Mouse (Mus musculus) liver, embryonic 11.5 days (tissue): ENCODE measurements around the gene Gm20683. TPM values are rescaled to one million over a fixed set of nuclear protein-coding genes. Genes with fewer than 3 reads are reported as not detected.

Experiments
- ATAC-seq: fragments of 200-750 bp; cut with Nextera tagmentation; replicated peaks from 2 replicates; pipeline ENCODE4 v1.8.0; 2017; ENCODE audit warnings: moderate number of reproducible peaks, mild to moderate bottlenecking, moderate TSS enrichment, moderate library complexity; ENCODE audit not compliant: low FRiP score
- DNase-seq: peaks from one replicate; pipeline ENCODE4 v3.0.0-alpha.2; 2017; ENCODE audit warnings: low spot score
- H3K27ac ChIP-seq: fragments of 300-500 bp; sonication (generic); 2 replicates; pipeline ENCODE4 v1.5.1; 2014; ENCODE audit warnings: mild to moderate bottlenecking, low read depth, low read length, control low read depth
- H3K27me3 ChIP-seq: fragments of 300-500 bp; sonication (generic); replicated peaks from 2 replicates; pipeline ENCODE4 v1.6.1; 2014; ENCODE audit warnings: low read length, mixed read lengths; ENCODE audit not compliant: control insufficient read depth, insufficient read depth
- H3K36me3 ChIP-seq: fragments of 300-500 bp; sonication (generic); 2 replicates; pipeline ENCODE4 v1.6.1; 2014; ENCODE audit warnings: mild to moderate bottlenecking, low read length, moderate library complexity, mixed read lengths; ENCODE audit not compliant: control insufficient read depth, insufficient read depth
- H3K4me1 ChIP-seq: fragments of 300-500 bp; sonication (generic); replicated peaks from 2 replicates; pipeline ENCODE4 v1.6.1; 2014; ENCODE audit warnings: low read length, mixed read lengths; ENCODE audit not compliant: control insufficient read depth, insufficient read depth
- H3K4me2 ChIP-seq: fragments of 300-500 bp; sonication (generic); 2 replicates; pipeline ENCODE4 v1.6.1; 2014; ENCODE audit warnings: mild to moderate bottlenecking, control low read depth, moderate library complexity
- H3K4me3 ChIP-seq: fragments of 300-500 bp; sonication (generic); 2 replicates; pipeline ENCODE4 v1.5.1; 2014; ENCODE audit warnings: low read depth, low read length, control low read depth
- H3K9ac ChIP-seq: fragments of 300-500 bp; sonication (generic); 2 replicates; pipeline ENCODE4 v1.6.1; 2014; ENCODE audit warnings: low read depth, low read length, control low read depth
- H3K9me3 ChIP-seq: fragments of 300-500 bp; sonication (generic); 2 replicates; pipeline ENCODE4 v1.6.1; 2016; ENCODE audit warnings: low read length, inconsistent platforms, mixed read lengths; ENCODE audit not compliant: control insufficient read depth
- whole genome bisulfite sequencing: fragments of 180-500 bp; shearing (Covaris S2); extraction: QIAGEN DNeasy Blood & Tissue Kit; methylation state at CpG from one replicate; pipeline ENCODE4 v1.1.7; 2014; 5-methylcytosine and 5-hydroxymethylcytosine counted together
- polyA plus RNA-seq: library from polyadenylated mRNA; unstranded; fragments of >200 nt; fragmentation: Nextera tagmentation; extraction: Ambion mirVana; gene quantifications from 2 replicates; pipeline ENCODE4 v1.2.1, GENCODE M21; 2014

Gm20683 gene
- polyA plus RNA-seq, 1 experiment from 2014 or later: 0.78 TPM

DNA sequence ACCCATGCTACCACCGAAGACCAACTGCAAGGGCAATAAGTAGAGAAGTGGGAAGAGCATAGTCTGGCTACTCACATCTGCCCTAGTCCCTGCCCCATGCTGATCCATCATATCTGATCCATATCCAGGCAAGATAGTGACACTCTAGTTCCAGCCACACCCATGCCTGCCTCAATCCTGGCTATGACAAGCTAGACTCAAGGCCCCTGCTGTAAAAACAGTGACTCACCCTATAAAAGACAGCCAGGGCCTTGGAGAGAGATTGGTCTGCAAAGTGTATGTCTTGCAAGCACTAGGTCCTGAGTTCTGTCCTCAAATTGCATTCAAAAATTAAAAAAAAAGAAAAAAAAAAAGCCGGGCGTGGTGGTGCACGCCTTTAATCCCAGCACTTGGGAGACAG, 35.1 kb downstream of the Gm20683 start:
- peaks cover 4% of the 10 kb centered on the region; the same call in 1 of the 2 replicates for H3K4me1 ChIP-seq
- no peaks in the 10 kb centered on the region for H3K9me3 ChIP-seq
- H3K4me3 ChIP-seq: no peak overlapping the region
- DNase-seq (no peak), ATAC-seq (no peak)
- no peak overlapping the region for H3K27ac ChIP-seq
- 73% methylated on average over 4 of the region's 4 CpGs for WGBS
- H3K9ac ChIP-seq: no peak overlapping the region
- no peaks in the 10 kb centered on the region for H3K36me3 ChIP-seq
- peaks cover 47% of the 10 kb centered on the region for H3K27me3 ChIP-seq
- no peak overlapping the region for H3K4me2 ChIP-seq

DNA sequence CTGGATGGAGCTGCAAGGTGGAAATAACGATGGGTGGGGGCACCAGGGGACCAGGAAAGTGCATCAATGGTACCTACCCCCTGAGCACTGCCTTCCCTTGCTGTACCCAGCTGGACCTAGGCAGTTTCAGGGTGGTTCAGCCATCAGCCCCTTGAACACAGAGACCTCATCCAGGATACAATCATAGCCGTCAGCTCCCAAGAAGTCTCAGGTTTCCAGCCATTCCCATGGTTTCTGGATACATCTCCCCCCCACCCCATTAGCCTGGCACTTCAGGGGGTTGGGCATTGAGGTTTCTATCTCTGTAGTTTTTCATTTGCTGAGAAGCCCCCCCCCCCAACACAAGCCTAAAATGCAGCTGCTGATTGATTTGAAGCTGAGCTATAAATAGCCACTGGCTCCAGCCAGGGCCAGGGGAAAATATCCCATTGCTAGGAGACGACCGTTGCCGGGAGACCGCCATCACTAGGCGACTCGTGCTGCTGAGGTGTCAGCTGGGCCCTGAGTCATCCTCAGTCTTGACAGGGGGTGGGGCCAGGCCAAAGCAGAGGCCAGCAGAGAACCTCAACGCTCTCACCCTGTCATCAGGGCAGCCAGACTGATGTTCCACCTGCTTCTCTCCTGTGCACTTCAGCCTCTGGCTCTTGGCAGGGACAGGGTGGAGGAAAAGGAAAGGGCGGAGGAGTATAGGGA, 38.6 kb downstream of the Gm20683 start:
- Histone ChIP-seq H3K9me3 (no peaks in the 10 kb centered on the region), H3K4me2 (no peak overlapping the region), H3K27me3 (peaks cover 12% of the 10 kb centered on the region), H3K9ac (no peak overlapping the region), H3K27ac (no peak overlapping the region), H3K4me1 (no peaks in the 10 kb centered on the region), H3K4me3 (no peak overlapping the region), H3K36me3 (no peaks in the 10 kb centered on the region)
- ATAC-seq: no peak
- 11% methylated on average over 10 of the region's 10 CpGs for WGBS
- DNase-seq: no peak

DNA sequence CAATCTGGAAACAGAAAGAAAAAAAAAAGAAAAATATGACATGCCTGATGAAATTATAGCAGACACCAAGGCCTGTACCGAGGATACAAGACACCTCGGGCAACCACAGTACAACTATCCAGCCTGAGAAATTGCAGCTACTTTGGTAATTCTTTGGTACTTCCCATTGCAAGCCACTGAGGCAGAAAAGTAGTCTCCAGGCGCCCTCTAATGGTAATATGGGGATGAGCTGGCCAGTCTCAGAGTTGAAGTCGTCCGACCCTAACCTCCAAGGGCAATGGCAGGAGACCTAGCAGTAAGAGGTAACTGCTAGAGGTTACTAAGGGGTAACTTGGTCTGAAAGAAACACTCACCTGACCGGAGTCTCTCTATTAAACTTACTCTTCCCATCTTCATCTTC, 40.5 kb downstream of the Gm20683 start:
- ATAC-seq (peak; percentile 38), DNase-seq (no peak)
- peaks cover 7% of the 10 kb centered on the region for H3K27me3 ChIP-seq
- H3K4me3 ChIP-seq: no peak overlapping the region
- H3K4me2 ChIP-seq: no peak overlapping the region
- H3K4me1 ChIP-seq: peaks cover 8% of the 10 kb centered on the region; the same call in 1 of the 2 replicates
- H3K9me3 ChIP-seq: no peaks in the 10 kb centered on the region
- WGBS: 5% methylated on average over 6 of the region's 6 CpGs
- H3K9ac ChIP-seq: no peak overlapping the region
- no peak overlapping the region for H3K27ac ChIP-seq
- no peaks in the 10 kb centered on the region for H3K36me3 ChIP-seq

DNA sequence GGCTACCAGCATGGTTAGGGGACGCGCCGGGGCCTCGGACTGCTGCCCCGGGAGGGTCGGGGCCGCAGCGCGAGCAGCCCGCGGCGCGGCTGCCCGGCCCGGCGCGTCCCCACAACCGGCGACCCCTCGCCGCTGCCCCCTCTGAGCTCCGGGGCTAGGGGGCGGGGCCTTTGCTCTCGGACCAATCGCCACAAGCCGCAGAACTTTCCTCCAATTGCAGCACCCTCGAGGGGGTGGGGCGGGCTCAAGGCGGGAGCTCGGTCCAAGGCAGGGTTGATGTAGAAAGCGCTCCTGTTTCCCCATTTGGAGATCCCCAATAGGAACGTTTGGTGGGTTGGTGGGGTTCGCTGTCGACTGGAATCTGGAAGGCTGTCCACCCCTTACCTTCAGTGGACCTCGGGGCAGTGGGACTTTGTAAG, 44.6 kb downstream of the Gm20683 start, which contains the start of gene Metrn:
Gene Metrn (minus strand): TSS at position 186 of the 419 bp plus-strand sequence.
- no peaks in the 10 kb centered on the region; the same call in 1 of the 2 replicates for H3K27me3 ChIP-seq
- H3K27ac ChIP-seq: no peak within 1 kb of the TSS
- peak within 1 kb of the TSS; percentile 98 for H3K4me2 ChIP-seq
- DNase-seq (peak; percentile 91), ATAC-seq (peak; percentile 82)
- peak within 1 kb of the TSS; percentile 71 for H3K9ac ChIP-seq
- WGBS: under 1% methylated on average over 35 of the region's 35 CpGs
- no peaks in the 10 kb centered on the region for H3K9me3 ChIP-seq
- H3K4me3 ChIP-seq: peak within 1 kb of the TSS; percentile 73
- no peaks in the 10 kb centered on the region for H3K36me3 ChIP-seq
- H3K4me1 ChIP-seq: peaks cover 23% of the 10 kb centered on the region

DNA sequence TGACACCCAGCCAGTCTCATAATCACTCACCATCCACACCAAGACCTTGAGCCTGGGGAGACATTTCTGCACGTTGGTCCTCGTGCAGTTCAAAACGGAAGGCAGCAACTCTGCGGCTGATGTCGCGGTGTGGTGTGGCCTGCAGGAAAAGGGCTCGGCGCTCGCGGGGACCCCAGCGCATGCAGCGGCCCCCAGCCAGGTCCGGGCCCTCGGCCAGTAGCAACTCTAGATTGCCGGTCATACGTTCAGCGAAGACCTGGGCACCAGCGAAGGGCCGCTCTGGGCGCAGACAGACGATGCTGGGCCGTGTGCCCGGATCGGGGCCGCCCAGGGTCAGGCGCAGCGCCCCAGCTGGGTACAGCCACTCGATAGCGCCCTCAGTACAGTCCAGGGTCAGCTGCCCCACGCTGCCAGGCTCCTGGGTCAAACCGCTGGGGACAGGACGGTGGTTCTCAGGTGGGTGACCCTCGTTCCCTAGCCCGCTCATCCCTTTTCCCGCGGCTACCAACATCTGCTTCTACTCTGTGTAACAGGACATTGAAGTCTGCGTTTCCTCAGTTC, 45.3 kb downstream of the Gm20683 start:
- no peak overlapping the region for H3K27ac ChIP-seq
- H3K27me3 ChIP-seq: no peaks in the 10 kb centered on the region; the same call in 1 of the 2 replicates
- peak; percentile 46 for DNase-seq
- peak overlapping the region; percentile 73 for H3K4me3 ChIP-seq
- H3K36me3 ChIP-seq: no peaks in the 10 kb centered on the region
- peak overlapping the region; percentile 98 for H3K4me2 ChIP-seq
- 2% methylated on average over 37 of the region's 37 CpGs for WGBS
- H3K9ac ChIP-seq: peak overlapping the region; percentile 71
- H3K9me3 ChIP-seq: no peaks in the 10 kb centered on the region
- 0 out of 2 replicates have a peak, but pooled peaks have one; percentile 1 for ATAC-seq
- peaks cover 26% of the 10 kb centered on the region for H3K4me1 ChIP-seq

DNA sequence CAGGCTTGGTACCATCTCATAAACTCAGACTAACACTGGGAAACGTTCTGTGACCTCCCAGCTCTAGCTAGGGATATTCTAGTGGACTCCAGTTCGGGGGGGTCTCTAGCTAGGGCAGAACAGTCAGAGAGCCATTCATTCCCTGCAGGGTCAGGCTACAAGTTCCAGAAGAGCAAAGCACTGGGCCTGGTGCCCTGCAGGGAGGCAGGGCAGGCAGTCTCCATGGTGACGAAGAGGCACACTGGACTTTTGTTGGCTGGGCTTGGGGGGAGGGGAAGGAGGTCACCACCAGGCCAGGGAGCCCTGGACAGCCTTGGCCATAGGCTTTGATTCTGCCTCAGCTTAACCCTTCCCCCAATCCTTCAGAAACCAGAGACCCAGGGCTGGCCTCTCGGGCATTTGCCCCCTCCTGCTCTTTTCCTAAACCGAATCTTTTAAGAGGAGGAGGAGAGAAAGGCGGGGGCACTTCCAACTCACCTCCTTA, 45.9 kb downstream of the Gm20683 start, which contains the start of gene AC134908.4:
Gene AC134908.4 (minus strand): TSS at position 51 of the 484 bp plus-strand sequence.
- Histone ChIP-seq H3K27ac (no peak within 1 kb of the TSS), H3K27me3 (no peaks in the 10 kb centered on the region), H3K4me2 (peak within 1 kb of the TSS; percentile 98), H3K4me3 (peak within 1 kb of the TSS; percentile 73), H3K9me3 (no peaks in the 10 kb centered on the region), H3K36me3 (no peaks in the 10 kb centered on the region), H3K4me1 (peaks cover 32% of the 10 kb centered on the region), H3K9ac (peak within 1 kb of the TSS; percentile 71)
- no peak for DNase-seq
- 29% methylated on average over 6 of the region's 6 CpGs for WGBS
- no peak for ATAC-seq

DNA sequence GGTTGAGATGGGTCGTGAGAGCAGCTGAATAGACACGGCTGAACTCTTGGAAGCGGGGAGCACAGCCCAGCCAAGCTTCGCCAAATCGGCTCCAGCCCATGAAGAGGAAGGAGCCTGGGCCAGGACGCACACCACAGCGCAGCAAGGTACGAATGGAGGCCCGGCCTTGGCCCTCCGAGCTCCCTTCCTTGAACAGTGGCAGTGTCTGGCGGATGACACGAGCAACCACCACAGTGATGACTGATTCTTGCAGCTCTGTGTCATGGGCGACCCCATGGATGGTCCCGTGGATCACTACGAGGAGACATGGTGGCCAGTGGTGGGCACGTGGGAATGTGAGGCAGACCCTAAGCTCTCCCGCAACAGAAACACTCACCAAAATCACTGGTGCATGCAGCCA, 46.6 kb downstream of the Gm20683 start:
- Histone ChIP-seq H3K9me3 (no peaks in the 10 kb centered on the region), H3K27me3 (no peaks in the 10 kb centered on the region), H3K27ac (no peak overlapping the region), H3K4me3 (peak overlapping the region; percentile 73; the same call in 1 of the 2 replicates), H3K36me3 (no peaks in the 10 kb centered on the region), H3K4me2 (peak overlapping the region; percentile 98; the same call in 1 of the 2 replicates), H3K9ac (no peak overlapping the region), H3K4me1 (peaks cover 33% of the 10 kb centered on the region)
- WGBS: 87% methylated on average over 17 of the region's 17 CpGs
- ATAC-seq (no peak), DNase-seq (no peak)

DNA sequence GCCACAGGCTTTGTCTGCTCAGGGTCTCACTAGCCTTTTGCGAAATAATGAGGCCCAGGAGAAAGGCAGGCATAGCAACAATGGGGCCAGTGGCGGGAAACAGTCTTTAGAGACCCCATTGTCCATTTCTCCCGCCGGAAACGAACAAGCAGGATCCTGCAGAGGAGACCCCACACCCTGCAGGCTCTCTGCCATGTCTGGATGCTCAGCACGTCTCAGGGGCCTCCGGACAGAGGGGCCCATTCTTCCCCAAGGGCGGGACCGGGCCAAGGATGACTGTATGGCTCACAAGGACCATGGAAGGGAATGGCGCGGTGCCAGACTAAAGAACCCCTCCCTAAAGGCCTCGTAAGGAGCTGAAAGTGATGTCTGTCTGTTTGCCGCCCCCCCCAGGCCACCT, 47.4 kb downstream of the Gm20683 start:
- H3K36me3 ChIP-seq: no peaks in the 10 kb centered on the region

More for the DNA sequence above, 47.4 kb downstream of the Gm20683 start:
- Histone ChIP-seq H3K9me3 (no peaks in the 10 kb centered on the region), H3K9ac (no peak overlapping the region), H3K4me2 (no peak overlapping the region), H3K4me1 (peaks cover 33% of the 10 kb centered on the region), H3K27ac (no peak overlapping the region), H3K4me3 (no peak overlapping the region), H3K27me3 (no peaks in the 10 kb centered on the region)
- DNase-seq: no peak
- 90% methylated on average over 13 of the region's 13 CpGs for WGBS
- ATAC-seq: no peak
